Mouse (Mus musculus) erythroblast, adult 5-6 weeks (primary cell): ENCODE data around the gene BC017158. TPM values are rescaled to one million over a fixed set of nuclear protein-coding genes. Genes with fewer than 3 reads are reported as not detected.
A peak's percentile ranks its signal among the peaks of the same experiment; 100 is the strongest.

ENCODE experiments used
- ATAC-seq: replicated peaks from 2 replicates; pipeline ENCODE4 v1.8.0; 2016; ENCODE audit warnings: moderate number of reproducible peaks, mild to moderate bottlenecking, moderate TSS enrichment, inconsistent platforms; ENCODE audit not compliant: poor library complexity, low FRiP score, severe bottlenecking
- total RNA-seq, 2 experiments: library from RNA; stranded (forward) in 1 of 2; stranded (reverse) in 1 of 2; fragments of 150-400 nt in 1 of 2; fragments of 200-764, 138-1000 nt in 1 of 2; gene quantifications; 2 replicates each; pipeline versions ENCODE4 v1.2.3 to v1.2.4; 2015 to 2017; ENCODE audit warnings: low replicate concordance in 2 of 2

BC017158 gene
- total RNA-seq, 2 experiments from 2014 or later: 29.2 to 56.7 TPM

- ATAC-seq: peak; percentile 91
Measured at GRCm38 (mm10) chr7:128270431-128270850, 27.5 kb downstream of the BC017158 start.

DNA sequence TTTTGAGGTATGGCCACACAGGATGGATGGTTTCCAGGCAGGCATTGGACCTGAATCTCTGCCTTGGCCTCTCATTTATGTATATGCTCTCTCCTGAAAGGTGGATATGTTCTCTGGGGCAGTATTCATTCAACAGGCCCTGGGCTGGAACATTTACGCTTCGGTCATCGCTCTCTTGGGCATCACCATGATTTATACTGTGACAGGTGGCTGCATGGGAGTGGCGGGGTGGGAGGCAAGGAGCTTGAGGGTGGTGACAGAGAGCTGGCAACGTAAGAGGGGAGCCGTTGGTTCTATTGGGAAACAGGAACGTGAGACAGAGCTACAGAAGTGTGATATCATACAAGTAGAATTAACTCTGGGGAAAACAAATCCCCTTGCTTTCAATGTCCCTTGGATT lies 30.2 kb downstream of the BC017158 start:
- ATAC-seq: no peak

- no peak for ATAC-seq
Measured at GRCm38 (mm10) chr7:128267391-128267790, 30.6 kb downstream of the BC017158 start.

DNA sequence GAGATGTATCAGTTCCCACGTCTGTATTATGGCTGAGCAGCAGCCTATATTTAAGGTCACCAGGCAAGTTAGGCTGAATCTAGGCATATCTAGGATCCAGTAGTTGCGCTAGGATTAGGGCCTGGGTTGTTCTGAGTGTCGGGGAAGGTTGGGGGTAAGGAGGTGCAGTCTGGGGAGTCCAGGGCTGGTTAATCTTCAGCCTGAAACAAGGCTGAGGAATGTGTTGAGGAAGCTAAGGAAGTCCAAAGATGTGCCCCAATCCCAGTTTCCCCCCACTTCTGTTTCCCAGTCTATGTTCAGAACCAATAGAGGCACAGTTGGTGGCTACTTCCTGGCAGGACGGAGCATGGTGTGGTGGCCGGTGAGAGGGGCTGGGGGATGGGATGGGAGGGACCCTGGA lies 31.9 kb downstream of the BC017158 start:
- no peak for ATAC-seq

DNA sequence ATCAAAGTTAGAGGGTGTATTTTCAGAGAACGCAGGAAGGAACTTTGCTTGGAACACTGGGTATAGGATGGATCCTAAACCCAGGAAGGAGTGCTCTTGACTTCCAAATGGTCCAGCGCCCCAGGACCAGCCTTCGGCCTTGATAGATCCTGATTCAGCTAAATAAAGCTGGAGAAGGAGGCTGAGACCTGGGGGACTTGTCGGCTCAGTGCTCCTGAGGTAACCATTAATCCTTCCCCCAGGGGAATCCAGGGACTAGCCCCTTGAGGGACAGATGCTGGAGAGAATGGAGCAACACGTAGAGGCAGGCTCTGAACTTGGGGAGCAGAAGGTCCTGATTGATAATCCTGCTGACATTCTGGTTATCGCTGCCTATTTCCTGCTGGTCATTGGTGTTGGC lies 32.6 kb downstream of the BC017158 start, which contains the start of gene Slc5a2:
TSS of gene Slc5a2 (plus strand) at position 247 of the 400 bp plus-strand sequence.
- ATAC-seq: no peak

DNA sequence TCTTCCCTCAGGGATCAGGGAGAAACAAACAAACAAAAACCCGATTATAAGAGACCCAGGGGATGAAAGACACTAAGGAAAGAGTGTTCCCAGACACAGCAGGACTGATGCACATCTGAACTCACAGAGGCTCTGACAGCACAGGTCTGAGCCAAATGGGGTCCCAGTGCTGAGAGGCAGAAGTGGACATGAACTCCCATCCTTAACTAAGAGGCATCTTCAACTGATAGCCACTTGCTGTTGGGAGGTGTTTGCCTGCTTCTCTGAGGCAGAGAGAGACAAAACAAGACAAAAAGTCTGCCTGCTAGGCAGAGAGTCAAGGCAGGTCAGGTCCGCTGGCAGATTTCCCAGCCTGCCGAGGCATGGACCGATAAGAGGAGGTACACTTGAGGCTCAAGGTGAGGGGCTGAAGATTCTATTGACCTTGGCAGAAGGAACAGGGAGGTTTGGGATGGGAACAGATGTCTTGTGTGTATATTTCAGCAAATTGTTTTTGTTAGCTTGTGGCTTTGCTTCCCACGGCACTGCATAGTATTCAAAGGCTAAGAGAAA lies 41.1 kb downstream of the BC017158 start:
- ATAC-seq: no peak

DNA sequence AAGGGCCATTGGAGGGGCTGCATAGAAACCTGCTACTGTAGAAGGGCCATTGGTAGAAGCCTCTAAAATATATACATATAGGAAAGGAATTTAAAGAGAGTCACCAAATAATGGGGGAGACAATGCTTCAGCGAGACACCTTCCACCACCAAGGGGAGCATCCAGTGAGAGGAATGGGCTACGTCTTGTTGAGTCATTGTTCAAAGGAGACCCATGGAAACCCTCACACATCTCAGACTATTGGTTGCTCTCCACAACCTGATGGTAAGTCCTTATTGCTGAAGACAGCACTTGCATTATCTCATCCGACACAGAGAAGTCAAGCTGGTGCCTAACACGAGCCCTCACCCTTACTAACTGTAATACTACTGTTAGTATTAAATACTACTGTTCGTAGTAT lies 42.2 kb downstream of the BC017158 start:
- ATAC-seq: no peak

GRCm38 (mm10) chr7:128254978-128255377 lies 43.0 kb downstream of the BC017158 start:
- no peak for ATAC-seq

DNA sequence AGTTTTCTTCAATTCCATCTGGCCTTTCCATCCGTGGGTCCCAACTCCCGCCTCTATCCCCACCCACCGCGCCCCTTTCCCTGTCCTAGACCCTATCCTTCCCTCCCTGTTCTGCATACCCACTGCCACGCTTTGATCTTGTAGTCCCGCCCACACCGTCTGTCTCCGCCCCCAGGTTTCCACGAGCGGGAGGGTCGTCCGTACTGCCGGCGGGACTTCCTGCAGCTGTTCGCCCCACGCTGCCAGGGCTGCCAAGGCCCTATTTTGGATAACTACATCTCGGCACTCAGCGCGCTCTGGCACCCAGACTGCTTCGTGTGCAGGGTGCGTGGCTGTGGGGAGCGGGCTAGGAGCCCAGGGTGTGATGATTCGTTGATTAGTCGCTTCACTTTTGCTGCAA lies 45.4 kb downstream of the BC017158 start:
- ATAC-seq: no peak

DNA sequence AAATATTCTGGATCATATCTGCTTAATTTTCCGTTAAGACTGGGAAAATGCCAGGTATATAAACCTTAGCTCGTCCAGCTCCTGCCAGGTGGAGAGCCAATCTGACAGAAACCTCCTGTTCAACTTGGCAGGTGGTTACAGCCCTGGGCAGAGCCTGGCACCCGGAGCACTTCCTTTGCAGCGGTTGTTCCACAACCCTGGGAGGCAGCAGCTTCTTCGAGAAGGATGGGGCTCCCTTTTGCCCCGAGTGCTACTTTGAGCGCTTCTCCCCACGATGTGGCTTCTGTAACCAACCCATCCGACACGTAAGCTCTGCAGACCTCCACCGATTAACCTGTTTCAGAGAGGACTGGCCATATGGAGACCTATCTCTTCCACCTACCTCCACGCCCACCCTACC lies 46.0 kb downstream of the BC017158 start:
- no peak for ATAC-seq

- ATAC-seq: 0 out of 2 replicates have a peak, but pooled peaks have one; percentile 31
Measured at GRCm38 (mm10) chr7:128249998-128250397, 48.0 kb downstream of the BC017158 start.

DNA sequence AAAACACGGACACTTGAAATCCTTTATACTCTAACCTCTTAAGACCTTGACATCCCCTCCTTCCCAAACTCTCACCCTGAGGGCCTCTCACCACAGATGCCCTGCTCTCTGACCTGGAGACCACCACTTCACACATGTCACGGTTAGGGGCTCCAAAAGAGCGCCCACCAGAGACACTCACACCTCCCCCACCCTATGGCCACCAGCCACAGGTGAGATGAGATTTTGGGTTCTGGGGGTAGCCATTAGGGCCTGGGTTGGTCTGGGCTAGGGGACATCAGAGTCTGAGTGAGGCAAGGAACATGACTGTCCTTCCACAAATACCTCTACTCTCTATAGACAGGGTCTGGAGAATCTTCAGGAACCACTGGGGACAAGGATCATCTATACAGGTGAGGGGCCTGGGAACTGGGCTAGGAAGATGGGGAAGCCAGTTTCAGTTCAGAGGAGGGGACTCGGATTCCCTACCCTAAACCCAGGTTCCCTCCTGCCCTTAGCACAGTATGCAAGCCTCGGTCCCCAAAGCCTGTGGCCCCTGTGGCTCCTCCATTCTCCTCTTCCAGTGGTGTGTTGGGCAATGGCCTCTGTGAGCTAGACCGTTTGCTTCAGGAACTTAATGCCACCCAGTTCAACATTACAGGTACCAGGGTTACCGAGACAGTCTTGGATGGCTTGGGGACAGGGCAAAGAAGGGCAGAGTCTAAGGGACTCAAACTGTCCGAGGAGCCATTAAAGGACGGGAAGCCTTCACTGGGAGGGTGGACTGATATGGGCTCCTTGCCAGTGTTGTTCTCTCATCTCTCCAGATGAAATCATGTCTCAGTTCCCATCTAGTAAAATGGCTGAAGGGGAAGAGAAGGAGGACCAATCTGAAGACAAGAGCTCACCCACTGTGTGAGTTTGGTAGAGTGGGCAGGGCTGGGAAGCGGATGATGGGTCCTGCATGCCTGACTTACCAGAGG lies 49.6 kb downstream of the BC017158 start:
- ATAC-seq: no peak

DNA sequence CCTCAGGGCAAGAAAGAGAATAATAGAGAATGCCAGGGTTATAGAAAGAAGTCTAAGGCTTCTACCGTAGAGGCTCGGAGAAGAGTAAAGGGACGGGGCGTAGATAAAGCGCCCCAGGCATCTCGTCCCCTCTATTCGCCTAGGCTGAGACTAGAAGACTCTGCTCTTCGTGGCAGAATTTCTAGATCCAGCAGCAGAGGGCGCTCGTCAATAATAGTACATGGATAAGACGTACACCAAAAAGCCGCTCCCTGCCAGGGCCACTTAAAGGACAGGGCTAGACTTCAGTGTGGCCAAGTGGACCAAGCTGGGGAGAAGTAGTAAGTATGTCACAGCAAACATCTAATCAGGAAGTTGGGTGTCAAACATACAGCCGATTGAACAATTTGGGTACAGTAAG lies 50.5 kb downstream of the BC017158 start:
- peak; percentile 81 for ATAC-seq

GRCm38 (mm10) chr7:128246496-128247391 lies 51.2 kb downstream of the BC017158 start, which contains the start of gene Tgfb1i1:
Tgfb1i1 (plus strand) TSS chr7:128246812.
- ATAC-seq: peak; percentile 40

- no peak for ATAC-seq
Measured at GRCm38 (mm10) chr7:128245547-128245946, 52.4 kb downstream of the BC017158 start.

- ATAC-seq: no peak
Measured at GRCm38 (mm10) chr7:128244410-128245025, 53.5 kb downstream of the BC017158 start.

DNA sequence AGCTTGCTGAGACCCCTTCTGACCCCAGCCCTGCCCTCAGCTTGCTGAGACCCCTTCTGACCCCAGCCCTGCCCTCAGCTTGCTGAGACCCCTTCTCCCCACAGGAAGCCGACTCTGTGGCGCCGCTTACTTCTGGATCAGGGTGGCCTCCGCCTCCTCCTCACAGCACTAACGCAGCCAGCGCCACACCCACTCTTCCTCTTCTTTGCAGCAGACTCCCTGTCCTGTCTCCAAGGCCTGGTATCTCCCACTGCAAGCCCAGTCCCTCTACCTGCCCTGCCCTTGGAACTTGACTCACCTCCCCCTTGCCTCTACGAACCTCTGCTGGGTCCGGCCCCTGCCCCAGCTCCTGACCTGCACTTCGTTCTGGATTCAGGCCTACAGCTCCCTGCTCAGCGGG lies 54.0 kb downstream of the BC017158 start:
- ATAC-seq: no peak

GRCm38 (mm10) chr7:128242331-128242730 lies 55.6 kb downstream of the BC017158 start:
- ATAC-seq: no peak

DNA sequence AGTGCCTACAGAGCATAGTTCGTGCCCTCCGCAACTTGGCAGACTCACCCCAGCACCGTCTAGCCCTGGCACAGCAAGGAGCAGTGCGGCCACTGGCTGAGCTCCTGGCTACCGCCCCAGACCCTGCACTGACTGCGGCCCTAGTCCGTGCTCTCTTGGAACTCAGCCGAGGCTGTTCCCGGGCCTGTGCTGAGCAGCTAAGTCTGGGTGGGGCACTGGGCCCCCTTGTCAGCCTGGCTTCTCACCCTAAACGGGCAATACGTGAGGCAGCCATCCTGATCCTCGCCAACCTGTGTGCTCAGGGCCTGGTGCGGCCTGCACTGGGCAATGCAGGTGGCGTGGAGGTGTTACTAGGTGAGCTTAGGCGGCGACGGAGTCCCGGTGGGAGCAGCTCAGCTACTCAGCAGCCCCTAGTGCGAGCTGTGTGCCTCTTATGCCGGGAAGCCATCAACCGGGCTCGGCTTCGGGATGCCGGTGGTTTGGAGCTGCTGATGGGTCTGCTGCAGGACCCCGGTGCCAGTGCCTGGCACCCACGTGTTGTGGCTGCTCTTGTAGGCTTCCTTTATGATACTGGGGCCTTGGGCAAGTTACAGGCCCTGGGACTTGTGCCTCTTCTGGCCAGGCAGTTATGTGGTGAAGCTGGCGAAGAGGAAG lies 57.7 kb downstream of the BC017158 start:
- ATAC-seq: no peak
